Mouse (Mus musculus) embryonic facial prominence, embryonic 14.5 days (tissue): Measurements from ENCODE around the gene Tlr6. TPM values are rescaled to one million over a fixed set of nuclear protein-coding genes. Genes with fewer than 3 reads are reported as not detected.

ENCODE experiments used
- ATAC-seq: fragments of 200-750 bp; cut with Nextera tagmentation; 2 replicates; pipeline ENCODE4 v1.8.0; 2017; ENCODE audit warnings: low read depth, moderate number of reproducible peaks, moderate TSS enrichment
- DNase-seq: peaks from one replicate; pipeline ENCODE4 v3.0.0-alpha.2; 2015; ENCODE audit warnings: low spot score
- H3K27ac ChIP-seq: fragments of 300-500 bp; sonication (generic); replicated peaks from 2 replicates; pipeline ENCODE4 v1.5.1; 2014; ENCODE audit warnings: low read depth, mild to moderate bottlenecking, low read length, moderate library complexity
- H3K27me3 ChIP-seq: fragments of 300-500 bp; sonication (generic); replicated peaks from 2 replicates; pipeline ENCODE4 v1.6.1; 2014; ENCODE audit warnings: low read length; ENCODE audit not compliant: control insufficient read depth, insufficient read depth
- H3K36me3 ChIP-seq: fragments of 300-500 bp; sonication (generic); 2 replicates; pipeline ENCODE4 v1.6.1; 2014; ENCODE audit warnings: low read length, mixed read lengths; ENCODE audit not compliant: control insufficient read depth, insufficient read depth
- H3K4me1 ChIP-seq: fragments of 300-500 bp; sonication (generic); 2 replicates; pipeline ENCODE4 v1.6.1; 2014; ENCODE audit warnings: antibody characterized with exemption, low read length; ENCODE audit not compliant: control insufficient read depth, insufficient read depth
- H3K4me2 ChIP-seq: fragments of 300-500 bp; sonication (generic); 2 replicates; pipeline ENCODE4 v1.6.1; 2014; ENCODE audit warnings: low read depth, mild to moderate bottlenecking, low read length, moderate library complexity, mixed read lengths
- H3K4me3 ChIP-seq: fragments of 300-500 bp; sonication (generic); 2 replicates; pipeline ENCODE4 v1.5.1; 2014; ENCODE audit warnings: low read depth, mild to moderate bottlenecking, low read length
- H3K9ac ChIP-seq: fragments of 300-500 bp; sonication (generic); 2 replicates; pipeline ENCODE4 v1.6.1; 2014; ENCODE audit warnings: low read depth, mild to moderate bottlenecking, low read length, moderate library complexity, mixed read lengths
- H3K9me3 ChIP-seq: fragments of 300-500 bp; sonication (generic); 2 replicates; pipeline ENCODE4 v1.6.1; 2016; ENCODE audit warnings: low read length; ENCODE audit not compliant: control insufficient read depth
- WGBS: fragments of 180-500 bp; shearing (Covaris S2); extraction: QIAGEN DNeasy Blood & Tissue Kit; methylation state at CpG from one replicate; pipeline ENCODE4 v1.1.7; 2014; 5-methylcytosine and 5-hydroxymethylcytosine counted together
- polyA plus RNA-seq: library from polyadenylated mRNA; unstranded; fragments of >200 nt; fragmentation: Nextera tagmentation; extraction: Ambion mirVana; gene quantifications from 2 replicates; pipeline ENCODE4 v1.2.1, GENCODE M21; 2014

Gene Tlr6
- polyA plus RNA-seq, 1 experiment from 2014 or later, result 1.6 TPM

DNA sequence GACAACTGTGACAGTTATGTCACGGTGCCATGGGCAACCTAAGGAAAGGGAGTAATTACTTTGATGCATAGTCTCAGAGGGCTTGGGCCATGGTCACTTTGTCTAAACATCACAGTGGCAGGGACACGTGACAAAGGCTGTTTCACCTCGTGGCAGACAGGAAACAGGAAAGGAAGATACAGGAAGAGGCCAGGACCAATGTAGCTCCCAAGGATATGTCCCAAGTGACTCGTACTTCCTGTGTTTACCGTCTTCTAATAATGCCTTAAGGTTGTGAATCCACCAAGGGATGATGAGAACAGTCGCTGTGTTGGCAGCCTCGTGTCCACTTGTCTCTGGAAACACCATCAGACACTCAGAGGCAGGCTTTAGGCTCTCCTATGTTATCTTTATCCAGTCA, 26.1 kb upstream of the Tlr6 start:
- Histone ChIP-seq H3K4me2 (no peak overlapping the region), H3K9ac (no peak overlapping the region), H3K4me1 (no peaks in the 10 kb centered on the region), H3K36me3 (peaks cover 40% of the 10 kb centered on the region; the same call in 1 of the 2 replicates), H3K9me3 (no peaks in the 10 kb centered on the region), H3K4me3 (no peak overlapping the region), H3K27ac (no peak overlapping the region), H3K27me3 (no peaks in the 10 kb centered on the region)
- DNase-seq, result no peak
- WGBS, result 62% methylated on average over 7 of the region's 7 CpGs
- ATAC-seq, result no peak

DNA sequence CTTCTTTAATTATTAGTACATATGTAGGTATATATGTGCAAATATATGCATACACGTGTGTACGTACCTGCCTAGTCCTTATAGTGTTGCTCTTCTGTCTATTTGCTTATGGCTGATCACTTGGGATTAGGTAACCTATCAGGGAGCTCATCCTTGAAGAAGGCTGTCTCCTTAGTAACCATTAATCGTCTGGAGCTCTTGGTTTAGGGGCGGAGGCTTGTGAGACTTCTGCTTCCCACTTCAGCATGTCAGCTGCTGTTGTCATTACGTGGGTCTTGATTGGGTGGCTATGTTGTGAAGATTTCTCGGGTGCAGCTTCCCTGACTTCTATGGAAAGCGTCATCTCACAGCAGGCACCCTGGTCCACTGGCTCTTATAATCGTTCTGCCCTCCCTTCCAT, 17.2 kb upstream of the Tlr6 start:
- WGBS, result 79% methylated on average over 8 of the region's 8 CpGs
- H3K27me3 ChIP-seq, result no peaks in the 10 kb centered on the region

DNA sequence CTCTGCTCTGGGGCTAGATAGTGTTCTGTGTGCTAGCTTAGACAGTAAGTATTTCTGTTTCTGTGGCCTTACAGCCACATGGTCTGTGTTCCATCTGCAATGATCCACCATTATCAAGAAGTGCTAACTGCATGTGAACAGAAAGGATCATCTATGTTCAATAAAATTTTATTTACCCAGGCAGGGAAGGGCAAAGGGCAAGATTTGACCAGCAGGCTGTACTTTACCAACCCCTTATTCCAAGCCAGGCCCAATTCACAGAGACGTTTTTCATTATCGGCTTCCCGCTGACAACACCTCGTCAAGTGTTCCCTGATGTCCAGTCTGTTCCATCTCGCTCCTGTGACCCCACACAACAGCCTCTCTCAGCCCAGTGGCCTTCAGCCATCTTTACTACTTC, 15.2 kb upstream of the Tlr6 start:
- H3K4me2 ChIP-seq, result no peak overlapping the region
- no peak overlapping the region for H3K9ac ChIP-seq
- peaks cover 5% of the 10 kb centered on the region; the same call in 1 of the 2 replicates for H3K4me1 ChIP-seq
- ATAC-seq (no peak), DNase-seq (no peak)
- H3K36me3 ChIP-seq, result peaks cover 9% of the 10 kb centered on the region
- H3K27ac ChIP-seq, result no peak overlapping the region
- no peaks in the 10 kb centered on the region for H3K27me3 ChIP-seq
- H3K9me3 ChIP-seq, result no peaks in the 10 kb centered on the region
- 75% methylated on average over 5 of the region's 5 CpGs for WGBS
- no peak overlapping the region for H3K4me3 ChIP-seq

More for the DNA sequence above, 17.2 kb upstream of the Tlr6 start:
- Histone ChIP-seq H3K4me1 (no peaks in the 10 kb centered on the region), H3K36me3 (peaks cover 22% of the 10 kb centered on the region), H3K4me2 (no peak overlapping the region), H3K4me3 (no peak overlapping the region), H3K27ac (no peak overlapping the region), H3K9ac (no peak overlapping the region), H3K9me3 (no peaks in the 10 kb centered on the region)
- DNase-seq (no peak), ATAC-seq (no peak)

DNA sequence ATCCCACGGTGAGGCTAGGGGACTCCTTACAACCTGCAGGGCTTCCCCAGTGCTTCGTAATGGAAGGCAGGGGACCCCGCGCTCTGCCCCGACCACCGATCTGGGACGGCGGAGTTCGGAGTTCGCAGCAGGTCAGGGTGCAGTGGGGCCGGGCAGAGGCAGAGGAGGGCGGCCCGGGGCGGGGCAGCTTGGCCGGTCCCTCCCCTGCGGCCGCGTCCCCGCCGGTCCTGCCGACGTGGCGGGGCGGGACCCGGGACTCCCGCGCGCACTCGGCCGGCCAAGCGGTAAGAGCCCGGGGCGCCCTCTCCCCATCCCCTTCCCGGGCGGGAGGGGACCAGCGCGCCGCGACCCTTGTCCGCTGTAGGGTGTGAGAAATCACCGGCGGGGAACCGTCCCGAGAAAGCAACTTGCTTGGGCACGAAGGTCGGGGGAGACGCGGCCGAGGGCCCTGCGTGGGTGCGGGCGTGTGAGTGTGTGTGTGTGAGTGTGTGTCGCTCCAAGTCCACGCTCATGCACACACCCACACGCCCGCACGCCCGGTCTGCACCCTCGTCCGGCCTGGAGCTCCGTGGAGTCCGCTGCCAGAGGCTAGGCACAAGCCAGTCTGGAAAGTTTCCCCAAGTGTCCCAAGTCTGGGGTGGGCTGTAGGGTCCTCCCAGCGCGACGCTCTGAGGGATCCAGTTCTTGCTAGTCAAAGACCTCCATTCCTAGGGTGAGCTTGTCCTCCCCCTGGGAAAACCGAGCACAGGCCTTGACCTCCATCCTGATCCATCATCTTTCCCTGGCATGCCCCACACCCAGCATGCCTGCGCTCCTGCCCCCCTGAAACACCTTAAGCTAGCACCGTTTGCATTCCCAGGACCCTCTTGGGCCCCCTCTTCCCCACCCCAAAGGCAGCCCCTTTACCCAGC, 10.2 kb upstream of the Tlr6 start, which contains the start of gene Fam114a1:
Gene Fam114a1, plus strand, starts transcription at position 211 of the 911 bp plus-strand sequence.
- peak within 1 kb of the TSS; percentile 89 for H3K9ac ChIP-seq
- peak within 1 kb of the TSS; percentile 76 for H3K4me3 ChIP-seq
- H3K4me2 ChIP-seq, result peak within 1 kb of the TSS; percentile 74
- no peaks in the 10 kb centered on the region for H3K9me3 ChIP-seq
- no peaks in the 10 kb centered on the region for H3K27me3 ChIP-seq
- 1% methylated on average over 30 of the region's 68 CpGs for WGBS
- DNase-seq (peak; percentile 86), ATAC-seq (peak; percentile 93)
- peaks cover 5% of the 10 kb centered on the region; the same call in 1 of the 2 replicates for H3K4me1 ChIP-seq
- no peaks in the 10 kb centered on the region for H3K36me3 ChIP-seq
- H3K27ac ChIP-seq, result peak within 1 kb of the TSS; percentile 90

DNA sequence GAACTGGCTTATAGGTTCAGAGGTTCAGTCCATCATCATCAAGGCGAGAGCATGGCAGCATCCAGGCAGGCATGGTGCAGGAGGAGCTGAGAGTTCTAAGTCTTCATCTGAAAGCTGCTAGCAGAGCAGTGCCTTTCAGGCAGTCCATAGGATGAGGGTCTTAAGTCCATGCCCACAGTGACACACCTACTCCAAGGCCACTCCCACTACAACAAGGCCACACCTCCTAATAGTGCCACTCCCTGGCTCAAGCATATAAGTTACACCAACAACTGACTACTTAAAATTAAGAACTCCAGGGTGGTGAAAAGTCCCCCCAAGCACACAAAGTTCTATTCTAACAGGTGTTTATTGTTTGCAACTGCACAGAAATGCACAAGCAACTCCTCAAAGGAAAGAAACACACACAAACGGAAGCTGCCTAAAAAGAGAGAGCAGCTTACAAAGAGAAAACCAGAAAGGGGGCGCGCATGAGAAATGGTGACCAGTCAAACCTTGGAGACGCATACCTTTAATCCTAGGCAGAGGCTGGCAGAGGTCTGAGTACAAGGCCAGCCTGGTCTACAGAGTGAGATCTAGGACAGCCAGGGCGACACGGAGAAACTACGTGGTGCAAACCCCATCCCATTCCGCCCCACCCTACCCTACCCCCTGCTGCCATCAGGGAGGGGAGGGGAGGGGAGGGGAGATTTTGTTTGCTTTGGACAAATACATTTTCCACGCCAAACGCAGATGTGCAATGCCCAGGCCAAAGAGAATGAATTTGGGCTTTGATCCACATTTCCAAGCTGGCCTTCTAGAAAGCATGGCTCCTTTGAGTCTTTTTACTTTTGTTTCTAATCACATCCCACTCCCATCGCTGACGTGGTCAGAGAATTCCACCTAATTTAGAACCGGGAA, 9.3 kb upstream of the Tlr6 start:
- peak; percentile 66 for DNase-seq
- H3K9ac ChIP-seq, result peak overlapping the region; percentile 89
- H3K4me2 ChIP-seq, result peak overlapping the region; percentile 74
- H3K36me3 ChIP-seq, result no peaks in the 10 kb centered on the region
- WGBS, result 6% methylated on average over 14 of the region's 14 CpGs
- H3K9me3 ChIP-seq, result no peaks in the 10 kb centered on the region
- peak overlapping the region; percentile 76 for H3K4me3 ChIP-seq
- peak overlapping the region; percentile 90 for H3K27ac ChIP-seq
- H3K4me1 ChIP-seq, result peaks cover 5% of the 10 kb centered on the region; the same call in 1 of the 2 replicates
- no peaks in the 10 kb centered on the region for H3K27me3 ChIP-seq
- ATAC-seq, result peak; percentile 76

DNA sequence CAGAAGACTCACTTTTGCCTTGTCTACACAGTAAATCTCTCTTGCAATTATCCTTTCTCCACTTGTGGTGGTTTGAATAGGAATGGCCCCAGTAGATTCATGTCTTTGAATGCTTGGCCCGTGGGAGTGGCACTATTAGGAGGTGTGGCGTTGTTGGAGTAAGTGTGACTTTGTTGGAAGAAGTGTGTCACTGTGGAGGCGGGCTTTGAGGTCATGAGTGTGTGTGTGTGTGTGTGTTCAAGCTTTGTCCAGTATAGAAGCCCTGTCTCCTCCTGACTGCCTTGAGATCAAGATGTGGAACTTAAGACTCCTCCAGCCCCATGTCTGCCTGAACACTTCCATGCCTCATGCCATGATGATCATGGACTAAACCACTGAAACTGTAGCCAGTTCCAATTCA, 3.8 kb upstream of the Tlr6 start:
- no peak for DNase-seq
- WGBS, result 85% methylated on average over 3 of the region's 3 CpGs
- H3K9ac ChIP-seq, result no peak overlapping the region
- ATAC-seq, result no peak
- H3K4me3 ChIP-seq, result no peak overlapping the region
- H3K27me3 ChIP-seq, result no peaks in the 10 kb centered on the region
- no peak overlapping the region for H3K27ac ChIP-seq
- H3K4me1 ChIP-seq, result no peaks in the 10 kb centered on the region
- H3K36me3 ChIP-seq, result no peaks in the 10 kb centered on the region
- H3K4me2 ChIP-seq, result no peak overlapping the region
- H3K9me3 ChIP-seq, result no peaks in the 10 kb centered on the region

DNA sequence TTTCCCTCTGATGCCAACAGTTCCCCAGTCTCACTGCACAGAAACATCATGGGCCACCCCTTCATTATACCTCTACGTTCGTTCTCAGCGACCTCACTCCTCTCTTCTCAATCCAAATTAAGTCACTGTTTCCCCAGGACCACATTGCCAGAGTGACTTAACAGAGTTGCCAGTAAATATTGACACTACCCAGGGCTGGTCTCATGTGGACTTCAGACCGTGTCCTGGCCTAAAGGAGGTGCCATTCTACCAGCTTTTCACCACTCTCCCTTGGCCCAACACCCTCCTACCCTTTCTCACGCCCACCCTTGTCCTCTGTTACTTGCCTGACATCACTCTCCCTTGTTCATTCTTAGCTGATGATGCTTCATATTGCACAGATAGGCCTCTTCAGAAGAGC, 3.4 kb upstream of the Tlr6 start:
- ATAC-seq (no peak), DNase-seq (no peak)
- no peak overlapping the region for H3K27ac ChIP-seq
- no peak overlapping the region for H3K4me2 ChIP-seq
- no peaks in the 10 kb centered on the region for H3K9me3 ChIP-seq
- H3K9ac ChIP-seq, result no peak overlapping the region
- no peaks in the 10 kb centered on the region for H3K27me3 ChIP-seq
- H3K36me3 ChIP-seq, result no peaks in the 10 kb centered on the region
- no peaks in the 10 kb centered on the region for H3K4me1 ChIP-seq
- 83% methylated on average over 5 of the region's 5 CpGs for WGBS
- no peak overlapping the region for H3K4me3 ChIP-seq

DNA sequence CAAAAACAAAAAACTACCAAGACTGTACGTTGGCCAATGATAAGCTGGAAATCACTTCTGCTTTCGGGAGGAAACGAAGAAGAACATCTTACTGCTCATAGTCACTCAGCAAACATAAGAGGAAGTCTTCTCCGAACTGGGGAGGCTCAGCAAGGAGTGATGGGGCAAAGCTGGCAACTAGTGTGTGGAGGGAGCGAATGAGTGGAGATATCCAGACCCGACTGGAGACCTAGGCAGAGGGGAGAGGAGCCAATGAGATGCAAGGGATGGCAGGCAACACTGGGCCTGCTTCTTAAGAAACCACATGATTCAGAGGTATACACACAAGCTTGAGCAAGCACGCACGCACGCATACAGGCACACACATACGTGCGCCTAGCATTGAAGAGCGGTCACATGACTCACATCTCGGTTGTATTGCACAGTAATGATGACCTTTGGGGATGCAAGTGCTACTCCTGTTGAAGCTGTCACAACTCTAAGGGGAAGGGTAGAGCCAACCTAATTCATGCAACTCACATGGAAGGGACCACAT, 1.0 kb upstream of the Tlr6 start:
- H3K4me2 ChIP-seq, result no peak overlapping the region
- DNase-seq (no peak), ATAC-seq (no peak)
- no peaks in the 10 kb centered on the region for H3K9me3 ChIP-seq
- WGBS, result 87% methylated on average over 13 of the region's 13 CpGs
- no peaks in the 10 kb centered on the region for H3K4me1 ChIP-seq
- H3K27ac ChIP-seq, result no peak overlapping the region
- no peak overlapping the region for H3K9ac ChIP-seq
- H3K36me3 ChIP-seq, result no peaks in the 10 kb centered on the region
- H3K4me3 ChIP-seq, result no peak overlapping the region
- no peaks in the 10 kb centered on the region for H3K27me3 ChIP-seq
